Mouse (Mus musculus): ENCODE measurements around the gene Krt9. TPM values are rescaled to one million over a fixed set of nuclear protein-coding genes. Genes with fewer than 3 reads are reported as not detected.
A peak's percentile ranks its signal among the peaks of the same experiment; 100 is the strongest.
"Not testable (repeated sequence)": the region's sequence is repeated elsewhere in the genome, so short reads cannot be mapped to it uniquely, and the experiment has no call there.

Gene Krt9
- polyA plus RNA-seq (2016; fragmentation: Nextera tagmentation; extraction: Ambion mirVana): not detected in 2 replicates

DNA sequence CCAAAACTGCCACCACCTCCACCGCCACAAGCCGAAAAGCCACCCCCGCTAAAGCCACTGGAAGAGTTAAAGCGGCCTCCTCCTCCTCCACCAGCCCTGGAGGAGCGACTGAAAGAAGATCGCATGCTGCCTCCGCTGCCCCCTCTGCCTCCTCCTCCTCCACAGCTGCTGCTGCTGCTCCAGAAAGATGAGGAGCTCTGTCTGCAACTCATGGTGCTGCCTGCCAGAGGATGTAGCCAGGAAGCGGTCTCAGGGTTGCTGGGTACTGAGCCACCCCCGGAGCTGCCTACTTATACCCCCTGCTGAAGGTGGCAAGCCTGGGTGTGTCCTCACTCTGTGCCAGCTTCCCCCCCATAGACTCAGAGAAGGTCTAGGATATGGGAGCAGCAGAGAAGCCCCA lies at the start of gene Krt9:
Gene Krt9 (minus strand): TSS at position 255 of the 400 bp plus-strand sequence.
- no peak within 1 kb of the TSS for H3K9ac ChIP-seq (replicated peaks)
- H3K9me3 ChIP-seq: no peaks in the 10 kb centered on the region
- no peak for ATAC-seq (ENCODE audit: insufficient number of reproducible peaks, insufficient read depth, low FRiP score, low TSS enrichment, low read depth)
- no peaks in the 10 kb centered on the region for H3K36me3 ChIP-seq
- H3K4me3 ChIP-seq (replicated peaks): no peak within 1 kb of the TSS
- no peak within 1 kb of the TSS for H3K27ac ChIP-seq
- H3K4me1 ChIP-seq (replicated peaks): no peaks in the 10 kb centered on the region
- peaks cover 8% of the 10 kb centered on the region; the same call in 1 of the 2 replicates for H3K27me3 ChIP-seq
- no peak within 1 kb of the TSS for H3K4me2 ChIP-seq
- 38% methylated on average over 9 of the region's 9 CpGs for WGBS

DNA sequence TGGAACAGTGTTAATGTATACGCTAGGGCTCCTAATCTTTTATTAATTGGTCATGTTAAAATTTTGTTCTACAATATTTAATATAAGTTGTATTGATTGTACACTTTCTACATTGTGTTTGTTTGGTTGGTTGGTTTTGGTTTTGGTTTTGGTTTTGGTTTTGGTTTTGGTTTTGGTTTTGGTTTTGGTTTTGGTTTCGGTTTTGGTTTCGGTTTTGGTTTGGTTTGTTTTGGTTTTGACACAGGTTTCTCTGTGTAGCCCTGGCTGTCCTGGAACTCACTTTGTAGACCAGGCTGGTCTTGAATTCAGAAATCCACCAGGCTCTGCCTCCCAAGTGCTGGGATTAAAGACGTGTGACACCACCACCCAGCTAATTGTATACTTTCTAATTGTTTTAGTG lies 47.2 kb upstream of the Krt9 start:
- H3K4me1 ChIP-seq (replicated peaks); H3K4me3 ChIP-seq (replicated peaks); H3K36me3 ChIP-seq; H3K9me3 ChIP-seq; H3K9ac ChIP-seq (replicated peaks); H3K4me2 ChIP-seq; ATAC-seq (ENCODE audit: insufficient number of reproducible peaks, insufficient read depth, low FRiP score, low TSS enrichment, low read depth); H3K27me3 ChIP-seq; H3K27ac ChIP-seq: not testable (repeated sequence)
- WGBS: 90% methylated on average over 4 of the region's 4 CpGs

DNA sequence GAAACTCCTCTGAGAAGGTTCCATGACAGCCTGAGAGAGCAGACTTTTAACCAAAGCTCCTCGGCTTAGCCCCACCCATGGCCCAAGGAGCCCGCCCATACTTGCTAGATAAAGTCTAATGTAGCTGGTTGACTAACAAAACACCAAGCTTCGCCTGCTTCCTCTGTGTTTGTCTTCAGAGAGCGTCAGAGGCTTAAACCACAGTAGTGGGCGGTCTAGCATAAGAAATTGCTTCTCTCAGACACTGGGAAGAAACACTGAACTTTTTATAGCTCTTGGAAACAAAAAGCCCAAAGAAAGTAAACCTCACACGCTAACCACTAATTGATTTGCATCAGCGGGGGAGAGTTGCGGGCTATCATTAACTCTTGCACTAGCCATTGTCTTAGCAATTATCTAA lies 28.7 kb upstream of the Krt9 start:
- no peak overlapping the region for H3K27ac ChIP-seq
- ATAC-seq (ENCODE audit: insufficient number of reproducible peaks, insufficient read depth, low FRiP score, low TSS enrichment, low read depth): no peak
- no peaks in the 10 kb centered on the region for H3K36me3 ChIP-seq
- H3K9me3 ChIP-seq: peaks cover 13% of the 10 kb centered on the region; the same call in 1 of the 2 replicates
- H3K4me3 ChIP-seq (replicated peaks): no peak overlapping the region
- 71% methylated on average over 8 of the region's 8 CpGs for WGBS
- no peak overlapping the region for H3K4me2 ChIP-seq
- H3K4me1 ChIP-seq (replicated peaks): no peaks in the 10 kb centered on the region
- H3K9ac ChIP-seq (replicated peaks): no peak overlapping the region
- H3K27me3 ChIP-seq: no peaks in the 10 kb centered on the region

DNA sequence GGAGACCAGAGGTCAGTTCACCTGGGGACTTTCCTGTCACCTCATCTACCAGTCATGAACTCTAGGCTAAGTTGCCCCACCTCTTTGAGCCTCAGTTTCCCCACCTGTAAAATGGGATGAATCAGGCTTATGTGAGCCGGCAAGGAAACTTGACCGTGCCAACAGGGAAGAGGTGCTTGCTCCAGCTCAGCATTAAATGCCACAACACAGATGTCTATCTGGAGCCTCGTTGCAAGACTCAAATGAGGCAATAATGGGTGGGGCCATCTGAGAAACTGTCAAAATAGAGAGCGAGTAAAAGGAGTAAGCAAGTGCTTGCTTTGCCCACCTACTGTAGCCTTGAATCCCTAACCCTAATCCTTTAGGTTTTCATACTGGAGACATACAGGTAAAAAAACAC lies 26.3 kb upstream of the Krt9 start:
- Histone ChIP-seq H3K27ac (no peak overlapping the region), H3K4me3 (replicated peaks) (no peak overlapping the region), H3K9me3 (0 out of 2 replicates have a peak, but pooled peaks cover 2% of the 10 kb centered on the region), H3K4me2 (no peak overlapping the region), H3K27me3 (no peaks in the 10 kb centered on the region), H3K9ac (replicated peaks) (no peak overlapping the region), H3K36me3 (no peaks in the 10 kb centered on the region), H3K4me1 (replicated peaks) (no peaks in the 10 kb centered on the region)
- 88% methylated on average over 4 of the region's 4 CpGs for WGBS
- no peak for ATAC-seq (ENCODE audit: insufficient number of reproducible peaks, insufficient read depth, low FRiP score, low TSS enrichment, low read depth)

DNA sequence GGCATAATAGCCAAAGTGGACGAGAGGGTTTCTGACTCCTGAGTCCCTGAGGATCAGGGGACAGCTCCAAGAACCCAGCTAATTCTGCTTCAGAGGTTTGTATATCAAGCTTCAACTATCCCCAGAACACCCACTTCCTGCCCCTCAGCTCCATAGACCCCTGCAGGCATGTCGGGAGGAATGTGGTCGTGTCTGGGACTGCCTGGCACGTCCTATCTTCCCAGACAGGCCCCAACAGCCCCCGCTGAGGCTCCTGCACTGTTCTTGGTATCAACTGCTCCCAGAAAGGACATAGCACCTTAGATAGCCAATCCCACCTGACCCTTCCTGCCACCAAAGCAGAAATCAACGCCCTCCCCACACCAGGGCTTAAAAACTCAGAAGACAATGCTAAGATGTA lies 15.5 kb upstream of the Krt9 start:
- no peak overlapping the region for H3K9ac ChIP-seq (replicated peaks)
- 58% methylated on average over 6 of the region's 6 CpGs for WGBS
- no peak overlapping the region for H3K4me2 ChIP-seq
- no peak for ATAC-seq (ENCODE audit: insufficient number of reproducible peaks, insufficient read depth, low FRiP score, low TSS enrichment, low read depth)
- no peak overlapping the region for H3K4me3 ChIP-seq (replicated peaks)
- H3K36me3 ChIP-seq: no peaks in the 10 kb centered on the region
- H3K27me3 ChIP-seq: 0 out of 2 replicates have a peak, but pooled peaks cover 3% of the 10 kb centered on the region
- H3K27ac ChIP-seq: 0 out of 2 replicates have a peak overlapping the region, but pooled peaks have one; percentile 35
- H3K4me1 ChIP-seq (replicated peaks): no peaks in the 10 kb centered on the region
- no peaks in the 10 kb centered on the region for H3K9me3 ChIP-seq

DNA sequence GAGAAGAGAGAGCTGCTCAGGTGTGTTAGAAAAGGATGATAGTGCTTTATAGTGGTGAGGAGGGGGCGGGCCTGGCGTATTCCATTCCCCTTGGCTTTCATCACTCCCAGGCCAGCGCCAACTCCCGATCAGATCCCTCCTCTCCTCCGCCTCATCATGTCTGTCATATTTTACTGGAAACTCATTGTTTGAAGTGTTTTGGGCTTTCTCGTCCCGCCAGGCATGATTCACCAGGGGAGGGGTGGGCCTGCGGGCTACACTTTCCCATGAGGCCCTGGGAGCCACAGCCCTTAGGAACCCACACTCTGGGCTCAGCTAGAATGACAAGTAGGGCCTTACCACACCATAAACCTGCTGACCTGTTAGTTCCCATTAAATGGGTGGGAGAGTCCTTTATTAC lies 14.5 kb upstream of the Krt9 start, which contains the start of gene Krt14:
Gene Krt14 (minus strand): TSS at position 51 of the 400 bp plus-strand sequence.
- 87% methylated on average over 8 of the region's 8 CpGs for WGBS

DNA sequence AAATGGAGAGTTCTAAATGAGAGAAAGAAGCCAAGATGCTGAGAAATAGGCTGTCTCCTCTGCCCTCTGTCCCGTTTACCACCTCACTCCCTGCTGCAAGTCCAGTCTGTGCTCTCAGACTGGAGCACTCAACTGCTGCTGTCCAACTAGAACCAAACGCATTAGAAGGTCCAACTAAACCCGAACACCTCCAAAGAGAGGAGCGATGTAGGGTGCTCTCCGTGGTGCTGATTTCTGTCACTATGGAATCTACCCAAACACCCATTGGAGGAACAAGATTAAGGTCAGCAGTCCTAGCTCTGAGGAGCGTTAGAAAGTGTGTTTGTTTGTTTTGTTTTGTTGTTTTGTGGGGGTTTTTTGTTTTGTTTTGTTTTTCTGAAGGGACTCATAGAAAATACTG lies 10.4 kb upstream of the Krt9 start:
- H3K36me3 ChIP-seq: no peaks in the 10 kb centered on the region
- no peak for ATAC-seq (ENCODE audit: insufficient number of reproducible peaks, insufficient read depth, low FRiP score, low TSS enrichment, low read depth)
- H3K9me3 ChIP-seq: no peaks in the 10 kb centered on the region
- no peak overlapping the region for H3K4me2 ChIP-seq
- no peak overlapping the region for H3K9ac ChIP-seq (replicated peaks)
- no peak overlapping the region for H3K4me3 ChIP-seq (replicated peaks)
- H3K27ac ChIP-seq: no peak overlapping the region
- no peaks in the 10 kb centered on the region for H3K4me1 ChIP-seq (replicated peaks)
- WGBS: 24% methylated on average over 6 of the region's 6 CpGs
- H3K27me3 ChIP-seq: no peaks in the 10 kb centered on the region

More for the DNA sequence above, 14.5 kb upstream of the Krt9 start, which contains the start of gene Krt14:
- Histone ChIP-seq H3K36me3 (no peaks in the 10 kb centered on the region), H3K4me3 (replicated peaks) (no peak within 1 kb of the TSS), H3K9ac (replicated peaks) (no peak within 1 kb of the TSS), H3K9me3 (no peaks in the 10 kb centered on the region), H3K4me1 (replicated peaks) (no peaks in the 10 kb centered on the region), H3K4me2 (no peak within 1 kb of the TSS), H3K27ac (peak within 1 kb of the TSS; percentile 35; the same call in 1 of the 2 replicates), H3K27me3 (0 out of 2 replicates have a peak, but pooled peaks cover 3% of the 10 kb centered on the region)
- no peak for ATAC-seq (ENCODE audit: insufficient number of reproducible peaks, insufficient read depth, low FRiP score, low TSS enrichment, low read depth)

DNA sequence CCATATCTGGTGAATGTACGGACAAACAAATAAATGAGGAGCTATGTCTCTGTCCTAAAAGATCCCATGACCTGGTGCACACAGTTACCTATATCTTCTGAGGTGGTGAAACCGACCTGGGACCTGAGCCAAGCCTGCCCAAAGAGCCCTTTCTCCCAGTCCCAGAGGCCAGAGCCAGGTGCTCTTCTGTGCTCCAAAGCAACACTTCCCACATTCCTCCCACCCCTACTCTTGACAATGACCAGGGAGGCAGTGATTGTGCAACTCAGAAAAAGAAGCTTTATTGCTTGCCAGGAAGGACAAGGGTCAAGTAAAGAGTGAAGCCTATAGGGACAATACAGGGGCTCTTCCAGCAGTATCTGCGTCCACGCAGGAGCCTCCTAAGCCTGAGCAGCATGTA lies 9.9 kb upstream of the Krt9 start:
- no peak overlapping the region for H3K4me2 ChIP-seq
- no peaks in the 10 kb centered on the region for H3K9me3 ChIP-seq
- no peaks in the 10 kb centered on the region for H3K36me3 ChIP-seq
- 82% methylated on average over 4 of the region's 4 CpGs for WGBS
- H3K9ac ChIP-seq (replicated peaks): no peak overlapping the region
- H3K4me3 ChIP-seq (replicated peaks): no peak overlapping the region
- no peaks in the 10 kb centered on the region for H3K4me1 ChIP-seq (replicated peaks)
- H3K27ac ChIP-seq: no peak overlapping the region
- no peaks in the 10 kb centered on the region for H3K27me3 ChIP-seq
- no peak for ATAC-seq (ENCODE audit: insufficient number of reproducible peaks, insufficient read depth, low FRiP score, low TSS enrichment, low read depth)

DNA sequence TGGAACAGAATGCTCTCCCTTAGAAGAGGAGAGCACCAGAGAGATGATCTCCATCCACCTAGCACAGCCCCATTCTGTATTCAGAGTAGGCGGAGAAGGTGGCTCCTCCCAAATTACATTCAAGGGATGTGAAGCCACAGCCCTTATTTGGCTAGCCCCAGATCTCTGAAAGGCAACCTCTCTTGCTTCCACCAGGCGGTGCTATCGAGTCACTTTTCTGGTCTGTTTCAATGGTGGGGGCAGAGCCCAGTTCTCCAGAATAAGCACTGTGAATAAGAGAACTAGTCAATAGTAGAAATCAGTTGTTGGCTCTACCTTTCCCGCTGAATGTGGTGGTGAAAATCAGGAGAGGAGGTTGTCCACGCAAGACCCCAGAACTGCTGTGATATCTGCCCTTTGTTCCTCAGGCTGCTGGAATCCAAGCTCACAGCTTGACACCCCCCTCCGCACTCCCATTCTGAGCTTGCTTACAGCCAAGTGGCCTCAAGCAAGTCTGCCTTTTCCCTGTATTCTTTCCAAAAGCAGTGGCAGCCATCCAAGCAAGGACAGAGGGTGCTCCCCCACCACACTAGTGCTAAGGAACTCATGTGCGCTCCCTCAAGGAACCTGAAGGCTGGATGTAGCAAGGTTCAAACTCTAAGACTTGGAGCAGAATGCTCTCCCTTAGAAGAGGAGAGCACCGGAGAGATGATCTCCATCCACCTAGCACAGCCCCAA lies 7.2 kb upstream of the Krt9 start:
- no peaks in the 10 kb centered on the region for H3K27me3 ChIP-seq
- no peak overlapping the region for H3K4me2 ChIP-seq
- ATAC-seq (ENCODE audit: insufficient number of reproducible peaks, insufficient read depth, low FRiP score, low TSS enrichment, low read depth): no peak
- no peaks in the 10 kb centered on the region for H3K36me3 ChIP-seq
- WGBS: 48% methylated on average over 8 of the region's 8 CpGs
- H3K4me1 ChIP-seq (replicated peaks): no peaks in the 10 kb centered on the region
- no peaks in the 10 kb centered on the region for H3K9me3 ChIP-seq
- no peak overlapping the region for H3K9ac ChIP-seq (replicated peaks)
- H3K27ac ChIP-seq: no peak overlapping the region
- no peak overlapping the region for H3K4me3 ChIP-seq (replicated peaks)

DNA sequence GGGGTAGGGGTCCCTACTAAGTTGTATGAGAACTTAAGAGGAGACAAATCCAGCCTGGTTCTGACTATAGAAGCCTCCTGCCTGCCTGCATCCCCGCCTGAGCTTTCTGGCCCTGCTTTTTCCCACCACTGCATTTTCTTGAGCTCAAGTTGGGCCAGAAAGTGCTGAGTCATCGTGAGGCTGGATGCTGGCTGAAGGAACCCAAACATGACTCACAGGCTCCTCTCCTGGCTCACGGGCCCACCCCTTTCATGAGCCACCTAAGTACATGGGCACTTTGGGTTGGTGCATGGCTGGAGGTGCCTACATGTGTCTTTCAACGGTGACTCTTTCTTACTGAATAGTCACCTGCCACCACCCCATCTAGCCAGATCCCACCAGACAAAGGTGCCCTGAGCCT lies 5.6 kb upstream of the Krt9 start:
- no peaks in the 10 kb centered on the region for H3K4me1 ChIP-seq (replicated peaks)
- no peak overlapping the region for H3K9ac ChIP-seq (replicated peaks)
- no peaks in the 10 kb centered on the region for H3K36me3 ChIP-seq
- no peak overlapping the region for H3K4me3 ChIP-seq (replicated peaks)
- no peaks in the 10 kb centered on the region for H3K27me3 ChIP-seq
- 71% methylated on average over 4 of the region's 4 CpGs for WGBS
- no peak overlapping the region for H3K27ac ChIP-seq
- ATAC-seq (ENCODE audit: insufficient number of reproducible peaks, insufficient read depth, low FRiP score, low TSS enrichment, low read depth): no peak
- H3K4me2 ChIP-seq: no peak overlapping the region
- H3K9me3 ChIP-seq: no peaks in the 10 kb centered on the region

DNA sequence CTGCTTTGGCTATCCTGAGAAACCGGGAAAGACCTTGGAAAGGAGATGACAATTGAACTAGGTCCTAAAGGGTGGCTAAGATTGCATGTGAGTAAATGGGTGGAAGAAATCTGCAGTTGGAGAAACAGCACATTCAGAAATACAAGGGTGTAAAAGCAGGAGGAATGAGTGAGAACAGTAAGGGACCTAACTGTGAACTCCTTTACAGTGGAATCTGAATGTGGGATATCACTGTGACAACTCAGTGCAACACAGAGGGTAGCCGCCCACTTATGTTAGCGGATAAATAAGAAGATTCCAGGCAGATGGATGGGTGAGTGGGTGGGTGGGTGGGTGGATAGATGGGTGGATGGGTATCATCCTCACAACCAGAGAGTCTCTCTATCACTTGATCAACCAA lies 1.2 kb downstream of the Krt9 start:
- Histone ChIP-seq H3K9me3 (no peaks in the 10 kb centered on the region), H3K27ac (no peak overlapping the region), H3K9ac (replicated peaks) (no peak overlapping the region), H3K36me3 (no peaks in the 10 kb centered on the region), H3K4me1 (replicated peaks) (no peaks in the 10 kb centered on the region), H3K4me3 (replicated peaks) (no peak overlapping the region), H3K27me3 (peaks cover 8% of the 10 kb centered on the region; the same call in 1 of the 2 replicates), H3K4me2 (no peak overlapping the region)
- WGBS: 98% methylated on average over 3 of the region's 3 CpGs
- ATAC-seq (ENCODE audit: insufficient number of reproducible peaks, insufficient read depth, low FRiP score, low TSS enrichment, low read depth): no peak

DNA sequence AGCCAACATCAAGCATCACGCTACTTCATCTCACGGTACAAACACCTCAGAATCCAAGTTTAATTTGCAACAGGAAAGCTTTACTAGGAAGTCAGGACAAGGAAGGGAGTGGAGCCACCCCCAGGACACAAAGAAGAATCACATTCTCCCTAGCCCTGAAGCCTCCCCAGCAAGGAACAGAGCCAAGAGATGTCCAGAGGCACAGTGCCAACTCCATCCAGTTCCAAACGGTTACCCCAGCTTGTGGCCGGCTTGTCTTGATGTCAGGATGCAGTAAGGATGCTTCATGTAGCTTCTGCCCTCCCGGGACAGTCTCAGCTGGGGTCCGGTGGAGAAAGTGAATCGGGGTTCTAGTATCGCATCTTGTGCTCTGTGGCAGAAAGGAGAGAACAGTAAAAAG lies 6.3 kb downstream of the Krt9 start:
- no peak overlapping the region for H3K27ac ChIP-seq
- 85% methylated on average over 8 of the region's 8 CpGs for WGBS
- no peaks in the 10 kb centered on the region for H3K36me3 ChIP-seq
- ATAC-seq (ENCODE audit: insufficient number of reproducible peaks, insufficient read depth, low FRiP score, low TSS enrichment, low read depth): no peak
- no peaks in the 10 kb centered on the region for H3K4me1 ChIP-seq (replicated peaks)
- H3K27me3 ChIP-seq: no peaks in the 10 kb centered on the region
- no peak overlapping the region for H3K4me2 ChIP-seq
- H3K4me3 ChIP-seq (replicated peaks): no peak overlapping the region
- H3K9me3 ChIP-seq: no peaks in the 10 kb centered on the region
- H3K9ac ChIP-seq (replicated peaks): no peak overlapping the region
